Mouse (Mus musculus) urinary bladder, postnatal 4 days (tissue): Measurements from ENCODE around the gene Slc25a22.
A peak's percentile ranks its signal among the peaks of the same experiment; 100 is the strongest.

ENCODE experiments used
- DNase-seq, 2 experiments: peaks; one replicate each; pipeline ENCODE4 v3.0.0; 2021 to 2022; ENCODE audit warnings: low spot score in 2 of 2

The Slc25a22 gene

GRCm38 (mm10) chr7:141437178-141438120, at the start of gene Slc25a22:
TSS of gene Slc25a22 (minus strand) at chr7:141437892.
- DNase-seq = peak; percentile 79 to 86

GRCm38 (mm10) chr7:141487141-141487540, 49.4 kb upstream of the Slc25a22 start:
- no peak for DNase-seq

DNA sequence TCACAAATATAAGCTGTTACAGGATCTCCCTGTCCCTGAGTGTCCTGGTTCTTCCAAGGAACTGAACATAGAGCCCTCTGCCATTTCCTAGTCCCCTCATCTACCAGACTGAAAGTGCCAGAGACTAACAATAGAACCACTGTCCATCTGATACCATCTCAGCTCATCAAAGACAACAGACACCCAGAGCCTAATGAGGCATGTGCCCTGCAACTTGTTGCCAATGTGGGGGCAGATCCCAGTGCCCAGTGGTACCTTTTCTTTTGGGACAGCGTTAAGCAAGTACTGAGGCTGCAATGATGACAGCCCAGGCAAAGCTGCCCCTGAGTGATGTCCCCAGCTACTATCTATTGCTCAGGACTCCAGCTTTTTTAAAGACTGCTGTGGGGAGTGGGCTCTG, 48.5 kb upstream of the Slc25a22 start:
- DNase-seq = no peak

GRCm38 (mm10) chr7:141485606-141486005, 47.9 kb upstream of the Slc25a22 start:
- DNase-seq = no peak

- no peak for DNase-seq
Measured at GRCm38 (mm10) chr7:141485186-141485585, 47.5 kb upstream of the Slc25a22 start.

- no peak for DNase-seq
Measured at GRCm38 (mm10) chr7:141484186-141485120, 46.8 kb upstream of the Slc25a22 start.

DNA sequence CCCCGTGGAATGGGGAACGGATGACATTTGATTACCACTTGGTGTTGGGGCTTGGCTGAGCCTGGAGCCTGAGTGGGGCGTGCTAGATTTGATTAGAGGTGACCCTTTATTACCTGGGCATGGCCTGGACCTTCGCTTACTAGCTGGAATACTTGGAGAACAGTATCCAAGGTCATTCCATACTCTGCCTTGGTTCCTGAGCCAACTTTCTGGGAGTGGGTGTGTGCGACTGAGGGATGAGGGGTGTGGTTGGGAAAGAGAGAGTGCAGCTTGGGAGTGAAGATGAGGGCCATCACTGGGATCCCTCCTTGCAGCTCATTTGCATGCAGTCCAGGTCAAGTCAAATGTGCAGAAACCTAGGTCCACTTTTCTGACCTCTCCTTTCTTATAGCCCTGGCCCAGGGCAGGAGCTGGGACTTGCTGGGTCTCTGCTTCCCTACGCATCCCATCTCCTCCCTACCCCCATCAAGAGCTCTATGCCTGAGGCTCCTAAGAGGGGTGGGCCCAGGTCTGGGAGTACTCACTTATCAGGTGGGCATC, 45.5 kb upstream of the Slc25a22 start:
- DNase-seq = no peak

GRCm38 (mm10) chr7:141482531-141483024, 44.9 kb upstream of the Slc25a22 start:
- DNase-seq = no peak

DNA sequence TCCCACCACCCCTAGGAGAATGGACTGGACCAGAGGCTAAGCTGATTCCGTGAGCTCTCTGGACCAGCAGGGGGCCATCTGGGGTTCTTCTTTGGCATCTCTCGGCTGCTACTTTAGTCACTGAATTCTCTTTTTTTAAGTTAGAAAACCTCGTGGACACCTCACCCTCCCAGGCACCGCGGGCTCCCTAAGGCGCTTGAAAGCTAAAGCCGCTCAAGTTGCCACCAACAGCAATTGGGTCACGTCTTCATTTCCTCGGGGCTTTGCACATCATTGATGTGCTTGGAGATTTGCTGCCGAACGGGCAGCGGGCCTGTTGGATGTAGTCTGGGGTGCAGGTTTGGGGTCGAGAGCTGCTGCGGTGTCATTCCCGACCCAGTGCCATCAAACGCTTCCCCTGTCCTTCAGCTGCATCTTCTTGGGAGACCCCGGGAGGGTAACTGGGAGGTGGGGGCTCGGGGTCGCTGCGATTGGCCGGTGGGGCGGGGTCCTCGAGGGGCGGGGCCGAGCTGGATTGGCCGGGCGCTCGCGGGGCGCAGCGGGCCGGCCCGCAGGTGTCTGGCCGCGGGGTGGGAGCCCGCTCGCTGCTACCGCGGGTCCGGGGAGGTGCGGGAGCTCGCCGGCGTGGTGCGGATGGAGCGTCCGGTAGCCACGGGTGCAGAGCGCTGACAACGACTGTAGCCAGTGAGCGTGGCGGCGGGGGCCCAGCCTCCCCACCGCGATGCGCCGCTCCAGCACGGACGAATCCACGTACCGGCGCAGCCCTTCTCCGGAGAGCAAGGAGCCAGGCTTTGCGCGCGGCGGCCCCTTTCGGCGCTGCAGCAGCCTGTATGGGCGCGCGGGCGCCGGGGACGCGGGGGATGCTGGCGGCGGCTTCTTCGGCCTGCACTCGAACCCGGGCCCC, 44.1 kb upstream of the Slc25a22 start:
- DNase-seq = no peak

- peak in 1 of 2 experiments; percentile 53 for DNase-seq
Measured at GRCm38 (mm10) chr7:141480842-141481497, 43.3 kb upstream of the Slc25a22 start.

DNA sequence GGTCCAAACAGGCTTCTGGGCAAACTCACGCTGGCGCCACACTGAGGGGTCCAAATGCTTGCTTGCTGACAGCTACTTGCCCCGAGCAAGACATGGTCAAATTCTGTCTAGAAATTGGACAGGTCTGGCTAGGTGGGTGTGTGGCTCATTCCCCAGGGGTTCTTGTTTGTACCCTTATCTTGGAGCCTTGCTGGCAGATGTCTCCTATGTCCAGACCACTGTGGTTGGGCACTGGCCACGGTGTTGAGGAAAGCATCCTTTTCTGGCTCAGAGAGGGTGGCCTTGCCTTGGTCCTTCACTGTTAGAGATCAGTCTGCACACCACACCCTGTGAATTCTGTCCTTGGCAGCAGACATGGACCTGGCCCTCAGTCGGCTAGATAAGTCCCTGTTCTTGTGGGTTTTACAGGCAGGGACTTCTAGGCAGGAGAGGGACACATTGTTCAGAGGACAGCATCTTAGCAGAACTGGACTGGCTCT, 40.6 kb upstream of the Slc25a22 start:
- no peak for DNase-seq

DNA sequence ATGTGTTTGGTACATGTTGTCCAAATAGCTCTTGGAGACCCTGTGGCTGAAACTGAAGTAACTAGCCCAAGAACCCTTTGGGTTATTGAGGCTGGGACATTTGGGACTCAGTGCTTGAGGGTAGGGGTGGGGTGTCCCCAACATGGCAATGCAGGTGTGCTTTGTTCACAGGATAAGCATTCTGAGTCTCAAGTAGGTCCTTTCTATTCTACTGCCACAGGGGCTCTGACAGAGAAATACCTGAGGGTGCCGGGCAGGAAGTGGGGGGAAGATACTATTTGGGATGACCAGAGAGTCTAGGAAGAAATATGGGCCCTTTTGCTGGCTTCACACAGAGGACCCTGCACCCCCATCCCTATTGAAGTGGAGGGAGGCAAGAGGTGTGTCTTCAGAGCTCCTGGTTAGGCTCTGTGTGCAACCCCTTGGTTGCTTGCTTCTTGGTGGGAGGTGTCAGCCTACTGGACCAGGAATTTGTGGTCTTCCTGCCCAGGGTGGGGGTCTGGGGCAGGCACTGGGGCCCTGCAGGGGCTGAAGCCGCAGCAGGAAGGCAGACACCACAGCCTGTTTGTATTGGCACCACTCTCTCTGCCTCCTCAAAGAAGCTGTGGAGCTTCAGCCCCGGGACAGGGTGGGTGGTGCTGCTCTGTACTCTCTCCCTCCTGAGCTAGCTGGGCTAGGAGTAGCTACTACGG, 40.0 kb upstream of the Slc25a22 start:
- no peak for DNase-seq

DNA sequence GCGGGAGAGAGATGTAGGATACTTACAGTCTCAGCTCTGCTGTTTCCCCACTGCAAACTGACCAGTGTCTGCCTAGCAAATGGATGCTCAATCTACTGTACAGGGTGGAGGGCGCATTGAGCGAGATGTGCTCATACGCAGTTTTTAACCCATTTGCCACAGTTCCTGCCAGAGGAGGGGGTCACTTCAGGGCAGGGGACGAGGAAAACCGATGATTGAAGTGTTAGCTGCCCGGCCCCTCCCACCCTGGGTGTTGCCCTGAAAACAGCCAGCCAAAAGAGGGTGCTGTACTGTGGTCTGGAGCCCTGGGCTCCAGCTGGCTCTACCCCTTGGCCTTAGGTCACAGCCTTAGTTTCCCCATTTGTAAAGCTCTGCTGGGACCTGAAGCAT, 39.3 kb upstream of the Slc25a22 start:
- no peak for DNase-seq

GRCm38 (mm10) chr7:141476226-141476980, 38.7 kb upstream of the Slc25a22 start:
- peak; percentile 80 to 82 for DNase-seq

DNA sequence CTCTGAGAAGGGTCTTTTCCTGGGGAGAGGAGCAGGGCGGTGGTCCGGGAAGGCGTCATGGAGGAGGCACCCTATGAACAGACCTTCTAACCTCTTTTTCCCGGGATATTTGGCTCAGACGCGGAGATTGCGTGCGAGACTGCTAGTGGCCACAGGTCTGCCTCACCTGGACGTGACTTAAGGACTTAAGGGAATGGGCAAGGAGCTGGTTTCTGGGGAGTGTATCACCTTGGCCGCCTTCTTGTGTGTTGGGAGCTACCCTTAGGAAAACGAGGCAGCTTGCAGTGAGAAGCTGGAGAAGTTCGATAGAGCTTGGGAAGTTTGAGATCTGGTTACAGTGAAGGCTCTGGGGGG, 38.1 kb upstream of the Slc25a22 start:
- DNase-seq = no peak

- peak; percentile 78 to 82 for DNase-seq
Measured at GRCm38 (mm10) chr7:141475011-141475804, 37.5 kb upstream of the Slc25a22 start, which contains the start of the genes Polr2l and Tspan4. TSS of gene Polr2l (minus strand) at chr7:141475132. TSS of gene Tspan4 (plus strand) at chr7:141475240.

- DNase-seq = no peak
Measured at GRCm38 (mm10) chr7:141474160-141474559, 36.5 kb upstream of the Slc25a22 start.

- no peak for DNase-seq
Measured at GRCm38 (mm10) chr7:141472763-141473162, 35.1 kb upstream of the Slc25a22 start.
